Mouse (Mus musculus) midbrain, postnatal 0 days (tissue): ENCODE results near the gene 4430402I18Rik. TPM values are rescaled to one million over a fixed set of nuclear protein-coding genes. Genes with fewer than 3 reads are reported as not detected.

Source experiments
- ATAC-seq: fragments of 200-750 bp; cut with Nextera tagmentation; 2 replicates; pipeline ENCODE4 v1.8.0; 2017; ENCODE audit warnings: moderate number of reproducible peaks, mild to moderate bottlenecking, moderate TSS enrichment, moderate library complexity; ENCODE audit not compliant: low FRiP score
- DNase-seq: peaks from one replicate; pipeline ENCODE4 v3.0.0-alpha.2; 2015; ENCODE audit warnings: low spot score
- H3K27ac ChIP-seq: fragments of 300-500 bp; sonication (generic); 2 replicates; pipeline ENCODE4 v1.5.1; 2014; ENCODE audit warnings: low read depth, mild to moderate bottlenecking, low read length, mixed read lengths
- H3K27me3 ChIP-seq: fragments of 300-500 bp; sonication (generic); 2 replicates; pipeline ENCODE4 v1.6.1; 2014; ENCODE audit warnings: low read length, control low read depth, mixed read lengths; ENCODE audit not compliant: insufficient read depth
- H3K36me3 ChIP-seq: fragments of 300-500 bp; sonication (generic); 2 replicates; pipeline ENCODE4 v1.6.1; 2014; ENCODE audit warnings: low read length, control low read depth, mixed read lengths; ENCODE audit not compliant: insufficient read depth
- H3K4me1 ChIP-seq: fragments of 300-500 bp; sonication (generic); 2 replicates; pipeline ENCODE4 v1.6.1; 2014; ENCODE audit warnings: mild to moderate bottlenecking, control low read depth, antibody characterized with exemption, low read length, mixed read lengths; ENCODE audit not compliant: insufficient read depth
- H3K4me2 ChIP-seq: fragments of 300-500 bp; sonication (generic); 2 replicates; pipeline ENCODE4 v1.6.1; 2014; ENCODE audit warnings: low read depth, mild to moderate bottlenecking, low read length, mixed read lengths; ENCODE audit not compliant: poor library complexity, severe bottlenecking
- H3K4me3 ChIP-seq: fragments of 300-500 bp; sonication (generic); 2 replicates; pipeline ENCODE4 v1.5.1; 2014; ENCODE audit warnings: low read depth, mild to moderate bottlenecking, low read length, moderate library complexity
- H3K9ac ChIP-seq: fragments of 300-500 bp; sonication (generic); replicated peaks from 2 replicates; pipeline ENCODE4 v1.6.1; 2014; ENCODE audit warnings: mild to moderate bottlenecking, low read length, moderate library complexity, mixed read lengths; ENCODE audit not compliant: poor library complexity, severe bottlenecking
- H3K9me3 ChIP-seq: fragments of 300-500 bp; sonication (generic); 2 replicates; pipeline ENCODE4 v1.6.1; 2016; ENCODE audit warnings: low read length, control low read depth
- CTCF ChIP-seq: IDR thresholded peaks from 2 replicates; pipeline ENCODE4 v1.5.1; 2016; ENCODE audit warnings: antibody characterized with exemption, mild to moderate bottlenecking
- WGBS: fragments of 180-500 bp; shearing (Covaris S2); extraction: QIAGEN DNeasy Blood & Tissue Kit; methylation state at CpG from one replicate; pipeline ENCODE4 v1.1.7; 2014; 5-methylcytosine and 5-hydroxymethylcytosine counted together
- polyA plus RNA-seq: library from polyadenylated mRNA; unstranded; fragments of >200 nt; fragmentation: Nextera tagmentation; extraction: Ambion mirVana; gene quantifications from 2 replicates; pipeline ENCODE4 v1.2.1, GENCODE M21; 2015
- total RNA-seq: library from RNA; depleted of rRNA; stranded (reverse); fragments of >200 nt; gene quantifications from 2 replicates; pipeline ENCODE4 v1.2.3, GENCODE M21; 2014

4430402I18Rik gene
- total and polyA plus RNA-seq, 2 experiments from 2014 or later = 2.1 to 2.3 TPM

DNA sequence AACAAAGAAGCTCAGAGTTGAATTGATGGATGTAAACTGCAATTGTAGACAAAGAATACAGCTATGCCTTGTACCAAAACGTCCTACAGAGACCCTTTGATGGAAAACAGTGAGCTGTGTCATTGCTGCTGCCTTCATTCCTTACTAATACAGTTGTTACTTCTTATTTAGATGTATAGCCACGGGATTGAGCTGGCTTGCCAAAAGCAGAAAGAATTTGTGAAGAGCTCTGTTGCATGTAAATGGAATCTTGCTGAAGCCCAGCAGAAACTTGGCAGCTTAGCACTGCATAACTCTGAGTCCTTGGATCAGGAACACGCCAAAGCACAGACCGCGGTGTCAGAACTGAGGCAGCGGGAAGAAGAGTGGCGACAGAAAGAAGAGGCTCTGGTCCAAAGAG, 27.3 kb upstream of the 4430402I18Rik start:
- WGBS = 57% methylated on average over 7 of the region's 7 CpGs
- no peak overlapping the region for H3K4me3 ChIP-seq
- peak overlapping the region; percentile 2; the same call in 1 of the 2 replicates for H3K27ac ChIP-seq
- H3K36me3 ChIP-seq = peaks cover 9% of the 10 kb centered on the region; the same call in 1 of the 2 replicates
- TF ChIP-seq CTCF = no peak
- H3K27me3 ChIP-seq = no peaks in the 10 kb centered on the region
- peak; percentile 53; the same call in 1 of the 2 replicates for ATAC-seq
- DNase-seq = peak; percentile 80
- H3K4me1 ChIP-seq = no peaks in the 10 kb centered on the region
- no peak overlapping the region for H3K9ac ChIP-seq
- no peak overlapping the region for H3K4me2 ChIP-seq
- H3K9me3 ChIP-seq = no peaks in the 10 kb centered on the region

DNA sequence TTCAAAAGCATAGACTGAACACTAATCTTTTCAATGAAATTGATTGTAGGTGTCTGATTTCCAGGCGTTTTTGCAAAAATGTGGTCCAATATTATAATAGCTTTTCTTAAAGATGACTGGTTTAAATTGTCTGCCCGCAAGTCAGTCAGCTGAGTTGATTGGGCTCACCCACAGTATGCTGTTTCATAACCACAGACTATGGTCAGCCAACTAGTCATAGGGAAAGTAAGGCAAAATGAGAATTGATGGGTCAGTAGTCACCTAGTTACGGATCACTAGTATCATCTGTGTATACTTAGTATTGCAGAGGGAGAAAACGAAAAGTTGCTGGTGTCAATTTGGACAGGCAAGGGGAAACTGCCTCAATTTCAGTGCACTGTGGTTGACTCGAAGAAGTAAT, 23.8 kb upstream of the 4430402I18Rik start:
- DNase-seq (no peak), ATAC-seq (no peak)
- H3K4me1 ChIP-seq = no peaks in the 10 kb centered on the region
- no peaks in the 10 kb centered on the region for H3K9me3 ChIP-seq
- H3K9ac ChIP-seq = peak overlapping the region; percentile 83
- 0 out of 2 replicates have a peak overlapping the region, but pooled peaks have one; percentile 86 for H3K27ac ChIP-seq
- no peaks in the 10 kb centered on the region for H3K27me3 ChIP-seq
- WGBS = 77% methylated on average over 5 of the region's 5 CpGs
- H3K4me2 ChIP-seq = peak overlapping the region; percentile 70
- peak overlapping the region; percentile 71 for H3K4me3 ChIP-seq
- no peak for TF ChIP-seq CTCF
- H3K36me3 ChIP-seq = peaks cover 7% of the 10 kb centered on the region; the same call in 1 of the 2 replicates

DNA sequence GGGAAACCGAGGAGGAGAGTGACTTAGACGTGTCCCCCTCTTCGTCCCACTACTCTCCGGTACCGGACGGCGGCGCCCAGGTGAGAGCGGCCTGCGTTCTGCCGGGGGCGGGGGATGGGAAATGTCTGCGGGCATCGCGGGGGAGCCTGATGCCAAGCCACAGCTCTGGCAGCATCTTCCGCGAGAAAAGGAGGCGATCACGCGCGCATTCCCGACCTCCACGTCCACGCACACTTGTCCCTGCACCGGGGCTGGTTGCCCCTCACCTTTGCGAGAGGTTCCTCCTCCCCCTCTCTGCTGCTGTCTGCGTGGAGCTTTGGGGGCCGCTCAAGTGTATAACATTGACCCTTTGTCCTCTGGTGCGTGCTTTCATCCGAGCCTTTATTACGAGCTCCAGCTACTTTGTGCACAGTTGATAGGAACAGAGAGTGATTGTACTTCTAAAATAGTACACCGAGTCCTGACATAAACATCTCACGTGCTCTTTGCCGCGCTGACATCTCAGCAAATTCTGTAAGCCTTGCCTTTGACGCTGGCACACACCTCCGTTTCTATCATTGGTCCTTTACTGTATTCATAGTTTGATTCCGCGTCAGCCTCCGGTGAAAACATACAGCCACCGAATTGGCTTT, 23.1 kb upstream of the 4430402I18Rik start:
- H3K36me3 ChIP-seq = peaks cover 4% of the 10 kb centered on the region; the same call in 1 of the 2 replicates

DNA sequence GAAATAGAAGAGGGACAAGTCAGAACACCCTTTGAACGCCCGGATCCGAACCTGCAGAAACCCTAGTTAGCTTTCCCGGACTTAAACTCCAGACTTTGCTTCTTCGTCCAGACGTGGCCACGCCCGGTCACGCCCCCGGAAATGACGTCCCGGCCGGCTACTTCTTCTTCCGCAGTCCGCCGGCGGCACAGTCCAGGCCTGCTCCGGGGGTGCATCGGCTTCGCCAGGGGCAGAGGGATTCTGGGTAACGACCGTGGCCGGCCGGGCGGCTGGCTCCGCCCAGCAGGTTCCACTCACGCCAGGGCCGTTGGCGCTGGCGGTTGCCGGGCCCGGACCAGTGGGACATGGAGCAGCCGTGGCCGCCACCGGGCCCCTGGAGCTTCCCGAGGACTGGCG, 22.6 kb upstream of the 4430402I18Rik start, which contains the start of gene Cdc37l1:
Gene Cdc37l1, plus strand, starts transcription at position 159 of the 396 bp plus-strand sequence.
- Histone ChIP-seq H3K27me3 (no peaks in the 10 kb centered on the region), H3K9ac (peak within 1 kb of the TSS; percentile 83), H3K36me3 (no peaks in the 10 kb centered on the region; the same call in 1 of the 2 replicates), H3K4me1 (no peaks in the 10 kb centered on the region), H3K27ac (peak within 1 kb of the TSS; percentile 86), H3K4me2 (peak within 1 kb of the TSS; percentile 70), H3K4me3 (peak within 1 kb of the TSS; percentile 71), H3K9me3 (no peaks in the 10 kb centered on the region)
- peak; percentile 94 for ATAC-seq
- peak; percentile 95 for DNase-seq
- 0% methylated on average over 37 of the region's 37 CpGs for WGBS
- TF ChIP-seq CTCF = no peak

More for the DNA sequence above, 23.1 kb upstream of the 4430402I18Rik start:
- no peak for TF ChIP-seq CTCF
- peak overlapping the region; percentile 83 for H3K9ac ChIP-seq
- H3K4me1 ChIP-seq = no peaks in the 10 kb centered on the region
- H3K9me3 ChIP-seq = no peaks in the 10 kb centered on the region
- peak overlapping the region; percentile 86 for H3K27ac ChIP-seq
- peak overlapping the region; percentile 71 for H3K4me3 ChIP-seq
- peak; percentile 36 for DNase-seq
- WGBS = under 1% methylated on average over 31 of the region's 41 CpGs
- H3K27me3 ChIP-seq = no peaks in the 10 kb centered on the region
- peak overlapping the region; percentile 70 for H3K4me2 ChIP-seq
- ATAC-seq = peak; percentile 63

DNA sequence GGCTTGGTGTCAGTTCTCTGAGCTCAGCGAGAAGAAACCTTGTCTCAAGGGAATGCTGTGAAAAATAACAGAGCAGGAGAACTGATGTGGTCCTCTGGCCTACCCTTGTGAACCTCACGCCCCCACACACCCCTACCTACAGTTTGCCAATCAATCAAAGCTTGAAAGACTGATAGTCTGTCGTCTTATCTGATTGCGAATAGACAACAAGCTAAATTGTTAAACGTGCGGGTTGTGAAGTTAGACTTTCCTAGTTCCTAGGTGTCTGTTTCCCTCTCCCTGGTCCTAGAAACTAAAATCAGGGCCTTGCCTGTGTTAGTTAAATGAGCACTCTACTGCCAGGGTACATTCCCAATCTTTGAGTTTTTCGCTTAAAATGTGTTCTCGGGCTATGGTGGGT, 21.9 kb upstream of the 4430402I18Rik start:
- Histone ChIP-seq H3K27me3 (no peaks in the 10 kb centered on the region), H3K4me2 (peak overlapping the region; percentile 70), H3K36me3 (no peaks in the 10 kb centered on the region), H3K4me3 (peak overlapping the region; percentile 71), H3K9me3 (no peaks in the 10 kb centered on the region), H3K27ac (no peak overlapping the region), H3K4me1 (no peaks in the 10 kb centered on the region), H3K9ac (peak overlapping the region; percentile 1; the same call in 1 of the 2 replicates)
- no peak for ATAC-seq
- WGBS = 80% methylated on average over 8 of the region's 8 CpGs
- no peak for TF ChIP-seq CTCF
- no peak for DNase-seq

DNA sequence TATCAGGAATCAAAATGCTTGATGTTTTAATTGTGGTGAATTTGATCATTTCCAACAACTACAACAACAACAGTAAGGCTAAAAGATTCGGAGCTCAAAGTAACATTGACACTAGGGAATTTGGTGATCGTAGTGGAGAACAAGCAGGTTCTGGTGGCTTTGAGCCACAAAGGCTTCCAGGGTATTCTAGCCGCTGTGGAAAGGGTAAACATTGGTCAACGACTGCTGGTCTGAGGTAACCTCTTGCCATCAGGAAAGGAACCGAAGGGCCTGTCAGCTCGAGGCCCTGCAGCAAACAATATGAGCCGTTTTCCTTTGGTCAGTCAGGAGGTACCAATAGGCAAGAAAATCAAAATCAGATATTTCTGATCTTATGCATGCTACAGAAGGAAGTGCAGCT, 15.0 kb upstream of the 4430402I18Rik start:
- no peaks in the 10 kb centered on the region for H3K9me3 ChIP-seq
- no peaks in the 10 kb centered on the region for H3K27me3 ChIP-seq
- no peak for ATAC-seq
- no peaks in the 10 kb centered on the region for H3K4me1 ChIP-seq
- TF ChIP-seq CTCF = no peak
- no peaks in the 10 kb centered on the region for H3K36me3 ChIP-seq
- H3K4me2 ChIP-seq = no peak overlapping the region
- 85% methylated on average over 7 of the region's 7 CpGs for WGBS
- H3K27ac ChIP-seq = no peak overlapping the region
- H3K4me3 ChIP-seq = no peak overlapping the region
- no peak overlapping the region for H3K9ac ChIP-seq
- DNase-seq = no peak
